Mouse (Mus musculus) bone marrow, adult 2 months (tissue): ENCODE measurements around the gene Slamf1. TPM values are rescaled to one million over a fixed set of nuclear protein-coding genes. Genes with fewer than 3 reads are reported as not detected.

Experiments
- H3K27ac ChIP-seq: fragments of 200-500 bp; 2 replicates; pipeline ENCODE4 v1.5.1; 2012; ENCODE audit warnings: low read depth, mild to moderate bottlenecking, control low read depth, inconsistent platforms, low read length; ENCODE audit not compliant: control insufficient read depth, poor library complexity, insufficient read depth
- H3K4me1 ChIP-seq: fragments of 200-500 bp; 2 replicates; pipeline ENCODE4 v1.6.1; 2011; ENCODE audit warnings: low read length; ENCODE audit not compliant: control insufficient read depth, insufficient read depth
- H3K4me3 ChIP-seq: fragments of 200-500 bp; replicated peaks from 2 replicates; pipeline ENCODE3; 2011; ENCODE audit warnings: mild to moderate bottlenecking, low read depth, low read length, control low read depth; ENCODE audit not compliant: control insufficient read depth
- CTCF ChIP-seq: fragments of 200-500 bp; IDR thresholded peaks from 2 replicates; pipeline ENCODE4 v1.5.1; 2011; ENCODE audit warnings: low read length, control low read depth; ENCODE audit not compliant: control insufficient read depth, insufficient read depth
- POLR2A ChIP-seq: fragments of 200-500 bp; IDR thresholded peaks from 2 replicates; pipeline ENCODE4 v1.6.1; 2011; ENCODE audit warnings: low read depth, mild to moderate bottlenecking, control low read depth, low read length, borderline replicate concordance; ENCODE audit not compliant: control insufficient read depth
- WGBS: fragments of 180-500 bp; shearing (Covaris S2); methylation state at CpG from one replicate; pipeline ENCODE4 v1.1.7; 2018; 5-methylcytosine and 5-hydroxymethylcytosine counted together
- polyA plus RNA-seq: library from polyadenylated mRNA; stranded (reverse); fragments of >200 nt; gene quantifications from 2 replicates; pipeline ENCODE4 v1.2.4, GENCODE M21; 2011; ENCODE audit warnings: low replicate concordance; ENCODE audit not compliant: missing spikeins, insufficient read depth, insufficient read length

Slamf1 gene
- polyA plus RNA-seq, 1 experiment, result 11.7 TPM

- TF ChIP-seq POLR2A (no peak), CTCF (no peak)
- Histone ChIP-seq H3K4me3 (no peak overlapping the region), H3K27ac (no peak overlapping the region), H3K4me1 (peaks cover 3% of the 10 kb centered on the region; the same call in 1 of the 2 replicates)
- WGBS, result 55% methylated on average over 4 of the region's 4 CpGs
These were observed 81.8 kb downstream of the Slamf1 start for GRCm38 (mm10) chr1:171848757-171849156.

DNA sequence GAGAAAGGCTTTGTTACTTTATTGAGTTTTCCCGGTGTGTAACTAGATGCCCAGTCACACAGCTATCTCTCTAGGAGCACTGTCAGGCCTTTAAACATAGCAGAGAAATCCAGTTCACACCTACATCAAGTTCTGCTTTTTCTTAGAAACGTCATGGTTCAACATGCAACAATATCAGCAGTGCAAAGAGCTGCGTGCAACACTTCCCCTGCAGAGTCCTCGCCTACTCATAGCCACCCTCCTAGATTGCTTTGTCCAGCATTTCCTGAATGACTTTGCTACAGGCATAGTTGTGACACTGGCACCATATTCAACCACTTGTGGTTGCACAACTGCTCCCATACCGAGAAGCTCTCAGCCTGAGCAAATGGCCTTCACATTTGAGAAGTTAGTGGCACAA lies 82.5 kb downstream of the Slamf1 start:
- TF ChIP-seq POLR2A, result no peak
- TF ChIP-seq CTCF, result 0 out of 2 replicates have a peak, but pooled peaks have one; percentile 15
- Histone ChIP-seq H3K4me1 (peaks cover 3% of the 10 kb centered on the region; the same call in 1 of the 2 replicates), H3K27ac (peak overlapping the region; percentile 46; the same call in 1 of the 2 replicates), H3K4me3 (no peak overlapping the region)
- WGBS, result 11% methylated on average over 5 of the region's 5 CpGs

Other genes starting within 250 kb of the Slamf1 start
- not detected in 2 replicates for gene Itln1, start 231.8 kb upstream of the Slamf1 start, polyA plus RNA-seq
- 1.9 and 4.0 TPM in 2 replicates for gene Cd244a, start 207.9 kb upstream of the Slamf1 start, polyA plus RNA-seq
- gene Ly9, start 159.7 kb upstream of the Slamf1 start, polyA plus RNA-seq, result 12.8 and 23.7 TPM in 2 replicates
- 3.1 and 4.7 TPM in 2 replicates for gene Slamf7, start 114.1 kb upstream of the Slamf1 start, polyA plus RNA-seq
- gene Cd48, start 85.1 kb upstream of the Slamf1 start, polyA plus RNA-seq, result 7.2 and 15.0 TPM in 2 replicates
- 29.3 and 41.8 TPM in 2 replicates for gene Cd84, start 72.6 kb downstream of the Slamf1 start, polyA plus RNA-seq
- gene Gm10521, start 128.5 kb downstream of the Slamf1 start, polyA plus RNA-seq, result 6.1 and 16.0 TPM in 2 replicates
- gene Slamf6, start 150.4 kb downstream of the Slamf1 start, polyA plus RNA-seq, result 21.2 and 30.2 TPM in 2 replicates